Mouse (Mus musculus) heart, embryonic 15.5 days (tissue): ENCODE measurements around the gene Hyal2. TPM values are rescaled to one million over a fixed set of nuclear protein-coding genes. Genes with fewer than 3 reads are reported as not detected.
"Not testable (repeated sequence)": the region's sequence is repeated elsewhere in the genome, so short reads cannot be mapped to it uniquely, and the experiment has no call there.

Source experiments
- ATAC-seq: fragments of 200-750 bp; cut with Nextera tagmentation; replicated peaks from 2 replicates; pipeline ENCODE4 v1.8.0; 2017; ENCODE audit warnings: low read depth, moderate TSS enrichment; ENCODE audit not compliant: insufficient number of reproducible peaks, insufficient read depth, low FRiP score
- H3K27ac ChIP-seq: fragments of 300-500 bp; sonication (generic); 2 replicates; pipeline ENCODE4 v1.5.1; 2015; ENCODE audit warnings: mild to moderate bottlenecking, inconsistent platforms
- H3K27me3 ChIP-seq: fragments of 300-500 bp; sonication (generic); 2 replicates; pipeline ENCODE4 v1.6.1; 2015; ENCODE audit warnings: inconsistent platforms
- H3K36me3 ChIP-seq: fragments of 300-500 bp; sonication (generic); 2 replicates; pipeline ENCODE4 v1.6.1; 2015; ENCODE audit warnings: mild to moderate bottlenecking, inconsistent platforms
- H3K4me1 ChIP-seq: fragments of 300-500 bp; sonication (generic); replicated peaks from 2 replicates; pipeline ENCODE4 v1.6.1; 2015; ENCODE audit warnings: inconsistent platforms
- H3K4me2 ChIP-seq: fragments of 300-500 bp; sonication (generic); 2 replicates; pipeline ENCODE4 v1.6.1; 2015; ENCODE audit warnings: inconsistent platforms, mild to moderate bottlenecking, moderate library complexity
- H3K4me3 ChIP-seq: fragments of 300-500 bp; sonication (generic); 2 replicates; pipeline ENCODE4 v1.5.1; 2015; ENCODE audit warnings: mild to moderate bottlenecking, inconsistent platforms
- H3K9ac ChIP-seq: fragments of 300-500 bp; sonication (generic); 2 replicates; pipeline ENCODE4 v1.6.1; 2015; ENCODE audit warnings: mild to moderate bottlenecking, inconsistent platforms
- H3K9me3 ChIP-seq: fragments of 300-500 bp; sonication (generic); replicated peaks from 2 replicates; pipeline ENCODE4 v1.6.1; 2016; ENCODE audit warnings: inconsistent platforms
- WGBS: fragments of 180-500 bp; shearing (Covaris S2); methylation state at CpG from one replicate; pipeline ENCODE4 v1.1.7; 2015; ENCODE audit warnings: mixed read lengths; 5-methylcytosine and 5-hydroxymethylcytosine counted together
- polyA plus RNA-seq: library from polyadenylated mRNA; unstranded; fragments of >200 nt; fragmentation: Nextera tagmentation; extraction: Ambion mirVana; gene quantifications from 2 replicates; pipeline ENCODE4 v1.2.1, GENCODE M21; 2015

Hyal2 gene
- polyA plus RNA-seq, 1 experiment from 2014 or later, result 72.2 TPM

DNA sequence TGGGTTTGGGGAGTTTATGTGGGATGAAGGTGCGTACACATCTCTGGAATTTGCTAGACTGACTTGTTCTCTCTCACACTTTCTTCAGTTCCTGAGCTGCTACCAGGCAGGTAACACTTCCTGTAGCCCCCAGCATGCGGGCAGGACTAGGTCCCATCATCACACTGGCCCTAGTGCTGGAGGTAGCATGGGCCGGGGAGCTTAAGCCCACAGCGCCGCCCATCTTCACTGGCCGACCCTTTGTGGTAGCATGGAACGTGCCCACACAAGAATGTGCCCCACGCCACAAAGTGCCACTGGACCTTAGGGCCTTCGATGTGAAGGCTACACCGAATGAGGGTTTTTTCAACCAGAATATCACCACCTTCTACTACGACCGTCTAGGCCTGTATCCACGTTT, 2.3 kb downstream of the Hyal2 start:
- Histone ChIP-seq H3K4me1 (peaks cover 56% of the 10 kb centered on the region), H3K27me3 (no peaks in the 10 kb centered on the region), H3K9ac (peak overlapping the region; percentile 81), H3K36me3 (peaks cover 32% of the 10 kb centered on the region), H3K27ac (peak overlapping the region; percentile 89), H3K4me3 (peak overlapping the region; percentile 89), H3K4me2 (peak overlapping the region; percentile 85), H3K9me3 (no peaks in the 10 kb centered on the region)
- no peak for ATAC-seq
- WGBS, result 47% methylated on average over 13 of the region's 13 CpGs

DNA sequence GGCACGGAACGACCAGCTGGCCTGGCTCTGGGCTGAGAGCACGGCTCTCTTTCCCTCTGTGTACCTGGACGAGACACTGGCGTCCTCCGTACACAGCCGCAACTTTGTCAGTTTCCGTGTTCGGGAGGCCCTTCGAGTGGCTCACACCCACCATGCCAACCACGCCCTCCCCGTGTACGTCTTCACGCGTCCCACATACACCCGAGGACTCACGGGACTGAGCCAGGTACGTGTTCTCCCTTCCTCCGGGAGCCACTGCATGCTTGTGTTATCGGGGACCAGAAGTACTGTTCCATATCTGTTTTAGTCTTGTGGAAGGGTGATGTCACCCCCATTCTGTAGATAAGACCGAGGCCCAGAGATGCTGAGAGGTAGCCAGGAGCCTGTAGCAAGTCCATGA, 3.1 kb downstream of the Hyal2 start:
- H3K4me2 ChIP-seq, result peak overlapping the region; percentile 85
- H3K4me3 ChIP-seq, result peak overlapping the region; percentile 89
- H3K27me3 ChIP-seq, result no peaks in the 10 kb centered on the region
- WGBS, result 45% methylated on average over 21 of the region's 21 CpGs
- ATAC-seq, result no peak
- peaks cover 55% of the 10 kb centered on the region for H3K4me1 ChIP-seq
- H3K9me3 ChIP-seq, result no peaks in the 10 kb centered on the region
- peaks cover 29% of the 10 kb centered on the region for H3K36me3 ChIP-seq
- H3K9ac ChIP-seq, result peak overlapping the region; percentile 30
- peak overlapping the region; percentile 27 for H3K27ac ChIP-seq

DNA sequence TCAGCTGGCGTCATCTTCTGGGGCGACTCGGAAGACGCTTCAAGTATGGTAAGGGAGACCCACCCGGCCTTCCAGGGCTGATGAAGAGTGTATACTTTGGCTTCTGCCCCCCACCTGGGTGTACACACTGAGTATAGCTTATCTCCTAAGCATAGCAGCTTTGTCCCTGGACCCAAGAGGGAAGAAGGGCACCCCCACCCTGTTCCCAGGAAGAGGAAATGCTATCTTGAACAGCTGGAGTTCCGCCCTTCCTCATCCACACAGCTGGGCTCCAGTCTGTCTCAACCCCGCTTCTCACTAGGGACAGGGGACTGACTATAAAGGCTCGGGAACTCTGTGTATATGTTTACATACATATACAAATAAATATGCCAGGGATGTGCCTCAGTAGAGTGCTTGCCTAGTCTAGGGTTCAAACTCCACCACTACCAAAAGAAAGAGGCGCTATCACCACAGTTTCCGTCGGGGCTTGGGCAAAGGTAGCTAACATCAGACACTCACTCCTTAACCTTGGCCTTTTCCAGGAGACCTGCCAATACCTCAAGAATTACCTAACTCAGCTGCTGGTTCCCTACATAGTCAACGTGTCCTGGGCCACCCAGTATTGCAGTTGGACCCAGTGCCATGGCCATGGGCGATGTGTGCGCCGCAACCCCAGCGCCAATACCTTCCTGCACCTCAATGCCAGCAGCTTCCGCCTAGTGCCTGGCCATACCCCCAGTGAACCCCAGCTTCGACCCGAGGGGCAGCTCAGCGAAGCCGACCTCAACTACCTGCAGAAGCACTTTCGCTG, 4.0 kb downstream of the Hyal2 start:
- peak overlapping the region; percentile 30; the same call in 1 of the 2 replicates for H3K9ac ChIP-seq
- H3K36me3 ChIP-seq, result peaks cover 29% of the 10 kb centered on the region
- H3K9me3 ChIP-seq, result no peaks in the 10 kb centered on the region
- H3K27ac ChIP-seq, result peak overlapping the region; percentile 27
- no peak for ATAC-seq
- peaks cover 56% of the 10 kb centered on the region for H3K4me1 ChIP-seq
- 84% methylated on average over 22 of the region's 22 CpGs for whole genome bisulfite sequencing
- H3K4me3 ChIP-seq, result peak overlapping the region; percentile 89; the same call in 1 of the 2 replicates
- no peaks in the 10 kb centered on the region for H3K27me3 ChIP-seq
- H3K4me2 ChIP-seq, result peak overlapping the region; percentile 85

DNA sequence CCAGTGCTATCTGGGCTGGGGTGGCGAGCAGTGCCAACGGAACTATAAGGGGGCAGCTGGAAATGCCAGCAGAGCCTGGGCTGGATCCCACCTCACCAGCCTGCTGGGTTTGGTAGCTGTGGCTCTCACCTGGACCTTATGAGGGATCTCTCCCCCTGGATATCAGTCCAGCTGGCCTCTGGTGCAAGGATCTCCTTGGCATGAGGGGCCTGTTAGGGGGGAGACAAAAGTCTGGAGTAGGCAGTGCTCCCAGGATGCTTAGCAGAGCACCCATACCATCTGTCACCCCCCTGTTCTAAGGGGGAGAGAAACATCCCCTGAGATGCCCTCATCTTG, 4.5 kb downstream of the Hyal2 start:
- H3K36me3 ChIP-seq, result peaks cover 29% of the 10 kb centered on the region
- no peak overlapping the region for H3K4me2 ChIP-seq
- WGBS, result 91% methylated on average over 2 of the region's 2 CpGs
- H3K27ac ChIP-seq, result no peak overlapping the region
- peaks cover 57% of the 10 kb centered on the region for H3K4me1 ChIP-seq
- H3K4me3 ChIP-seq, result no peak overlapping the region
- no peaks in the 10 kb centered on the region for H3K9me3 ChIP-seq
- no peaks in the 10 kb centered on the region for H3K27me3 ChIP-seq
- ATAC-seq, result no peak
- no peak overlapping the region for H3K9ac ChIP-seq

DNA sequence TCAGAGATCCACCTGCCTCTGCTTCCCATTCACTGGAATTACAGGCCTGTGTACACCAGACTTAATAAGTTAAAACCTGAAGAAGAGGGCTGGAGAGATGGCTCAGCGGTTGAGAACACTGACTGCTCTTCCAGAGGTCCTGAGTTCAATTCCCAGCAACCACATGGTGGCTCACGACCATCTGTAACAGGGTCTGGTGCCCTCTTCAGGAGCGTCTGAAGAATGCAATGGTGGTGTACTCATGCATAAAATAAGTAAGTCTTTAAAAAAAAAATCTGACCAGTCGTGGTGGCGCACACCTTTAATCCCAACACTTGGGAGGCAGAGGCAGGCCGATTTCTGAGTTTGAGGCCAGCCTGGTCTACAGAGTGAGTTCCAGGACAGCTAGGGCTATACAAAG, 6.0 kb downstream of the Hyal2 start:
- H3K4me2 ChIP-seq, H3K9ac ChIP-seq, ATAC-seq, H3K27ac ChIP-seq, H3K9me3 ChIP-seq, H3K27me3 ChIP-seq, H3K4me3 ChIP-seq: not testable (repeated sequence)
- Histone ChIP-seq H3K4me1 (peaks cover 53% of the 10 kb centered on the region), H3K36me3 (peaks cover 29% of the 10 kb centered on the region)
- WGBS, result 81% methylated on average over 6 of the region's 6 CpGs

DNA sequence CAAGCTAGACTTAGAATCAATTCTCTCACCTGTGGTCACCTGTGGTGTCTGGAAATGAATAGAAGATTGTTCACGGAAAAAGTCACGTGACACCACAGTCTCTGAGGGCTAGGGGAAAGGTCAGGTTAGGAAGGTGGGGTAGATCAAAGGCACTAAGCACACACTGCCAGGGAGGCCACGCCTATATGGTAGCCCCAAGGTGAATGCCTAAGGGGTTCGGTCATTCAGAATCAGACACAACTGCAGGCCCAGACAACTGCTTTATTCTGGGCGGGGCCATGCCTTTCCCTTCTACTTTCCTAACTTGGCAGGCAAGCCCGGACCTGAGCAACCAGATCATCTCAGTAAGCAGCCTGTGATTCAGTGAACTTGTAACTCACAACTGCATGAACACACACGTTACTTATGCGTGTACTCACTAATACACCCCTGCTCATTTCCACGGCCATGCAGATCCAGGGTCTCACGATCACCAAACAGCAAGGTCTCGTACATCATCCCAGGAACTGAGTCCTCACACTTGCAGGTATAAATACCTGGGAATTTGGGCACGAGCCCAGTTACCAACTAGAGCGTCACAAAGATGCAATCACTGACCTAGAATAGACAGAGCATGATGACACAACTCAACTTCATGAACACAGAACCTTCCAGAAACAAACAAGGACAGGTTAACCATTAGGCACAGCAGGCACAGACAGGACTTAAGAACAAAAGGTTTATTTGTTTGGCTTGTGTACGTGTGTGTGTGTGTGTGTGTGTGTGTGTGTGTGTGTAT, 8.0 kb downstream of the Hyal2 start:
- no peak for ATAC-seq
- Histone ChIP-seq H3K4me1 (peaks cover 53% of the 10 kb centered on the region), H3K9ac (no peak overlapping the region), H3K9me3 (no peaks in the 10 kb centered on the region), H3K4me2 (no peak overlapping the region), H3K4me3 (no peak overlapping the region), H3K36me3 (peaks cover 29% of the 10 kb centered on the region), H3K27ac (peak overlapping the region; percentile 68), H3K27me3 (no peaks in the 10 kb centered on the region)
- WGBS, result 81% methylated on average over 14 of the region's 14 CpGs

DNA sequence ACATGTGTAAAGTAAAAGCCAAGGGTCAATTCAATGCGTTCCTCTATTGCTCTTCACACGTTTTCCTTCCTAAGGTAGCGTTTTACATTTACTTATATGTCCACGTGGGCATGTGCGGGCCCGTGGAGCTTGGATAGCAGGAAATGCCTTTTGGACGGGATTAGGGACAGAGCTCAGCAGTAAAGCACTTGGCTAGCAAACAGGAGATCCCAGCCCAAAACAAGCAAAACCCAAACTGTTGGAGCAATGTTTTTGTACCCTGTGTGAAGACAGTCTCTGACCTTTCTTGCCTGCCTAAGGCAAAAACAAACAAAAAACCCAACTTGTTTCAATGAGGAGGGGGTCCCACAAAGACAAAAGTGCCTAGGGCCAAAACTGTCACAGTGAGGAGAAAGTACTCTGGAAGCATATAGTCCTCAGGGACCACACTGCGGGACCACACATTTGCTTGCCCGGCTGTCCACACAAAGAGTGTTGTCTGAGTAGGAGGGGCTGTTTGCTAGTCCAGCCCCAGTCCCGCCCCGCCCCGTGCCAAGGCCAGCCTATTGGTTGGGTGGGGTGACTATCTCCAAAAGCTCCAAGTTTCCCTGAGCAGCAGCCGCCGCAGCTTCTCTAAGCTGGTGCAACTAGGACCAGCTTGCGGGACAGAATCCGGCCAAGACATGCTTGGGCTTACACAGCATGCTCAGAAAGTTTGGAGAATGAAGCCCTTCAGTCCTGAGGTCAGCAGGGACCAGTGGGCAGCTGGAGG, 8.8 kb downstream of the Hyal2 start, which contains the start of gene Hyal1:
TSS of gene Hyal1 (plus strand) at position 571 of the 751 bp plus-strand sequence.
- peak within 1 kb of the TSS; percentile 28; the same call in 1 of the 2 replicates for H3K9ac ChIP-seq
- H3K36me3 ChIP-seq, result peaks cover 29% of the 10 kb centered on the region
- peak within 1 kb of the TSS; percentile 38 for H3K4me3 ChIP-seq
- peak; percentile 66 for ATAC-seq
- WGBS, result 25% methylated on average over 16 of the region's 16 CpGs
- H3K4me1 ChIP-seq, result peaks cover 51% of the 10 kb centered on the region
- no peaks in the 10 kb centered on the region for H3K27me3 ChIP-seq
- no peaks in the 10 kb centered on the region for H3K9me3 ChIP-seq
- H3K4me2 ChIP-seq, result peak within 1 kb of the TSS; percentile 55
- peak within 1 kb of the TSS; percentile 68 for H3K27ac ChIP-seq

DNA sequence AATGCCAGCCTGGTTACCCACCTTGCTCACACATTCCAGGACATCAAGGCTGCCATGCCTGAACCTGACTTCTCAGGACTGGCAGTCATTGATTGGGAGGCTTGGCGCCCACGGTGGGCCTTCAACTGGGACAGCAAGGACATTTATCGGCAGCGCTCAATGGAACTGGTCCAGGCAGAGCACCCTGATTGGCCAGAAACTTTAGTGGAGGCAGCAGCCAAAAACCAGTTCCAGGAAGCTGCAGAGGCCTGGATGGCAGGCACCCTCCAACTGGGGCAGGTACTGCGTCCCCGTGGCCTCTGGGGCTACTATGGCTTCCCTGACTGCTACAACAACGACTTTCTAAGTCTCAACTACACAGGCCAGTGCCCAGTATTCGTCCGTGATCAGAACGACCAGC, 10.1 kb downstream of the Hyal2 start:
- H3K9ac ChIP-seq, result no peak overlapping the region
- no peak overlapping the region for H3K27ac ChIP-seq
- no peaks in the 10 kb centered on the region for H3K27me3 ChIP-seq
- no peak for ATAC-seq
- peaks cover 54% of the 10 kb centered on the region for H3K4me1 ChIP-seq
- peaks cover 17% of the 10 kb centered on the region for H3K36me3 ChIP-seq
- no peaks in the 10 kb centered on the region for H3K9me3 ChIP-seq
- H3K4me3 ChIP-seq, result no peak overlapping the region
- H3K4me2 ChIP-seq, result peak overlapping the region; percentile 55; the same call in 1 of the 2 replicates
- WGBS, result 88% methylated on average over 10 of the region's 10 CpGs

DNA sequence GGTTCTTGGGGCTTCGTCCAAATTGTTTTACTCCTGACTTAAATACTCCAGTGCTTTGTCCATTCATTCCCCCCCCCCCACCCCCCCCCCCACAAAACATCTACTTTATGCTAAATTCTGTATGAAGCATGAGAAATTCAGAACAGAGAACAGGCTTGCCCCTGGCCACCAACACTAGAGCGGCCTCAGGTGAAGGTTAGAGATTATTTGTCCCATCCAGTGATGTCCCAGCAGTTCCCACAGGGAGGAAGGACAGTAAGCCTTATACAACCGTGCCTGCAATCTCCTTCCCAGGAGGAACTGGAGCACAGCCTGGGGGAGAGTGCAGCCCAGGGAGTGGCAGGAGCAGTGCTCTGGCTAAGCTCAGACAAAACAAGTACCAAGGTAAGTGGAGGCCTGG, 10.8 kb downstream of the Hyal2 start, which contains the start of gene Naa80:
TSS of gene Naa80 (plus strand) at position 301 of the 400 bp plus-strand sequence.
- H3K4me1 ChIP-seq, result peaks cover 54% of the 10 kb centered on the region
- peak within 1 kb of the TSS; percentile 93 for H3K27ac ChIP-seq
- no peaks in the 10 kb centered on the region for H3K9me3 ChIP-seq
- no peak for ATAC-seq
- H3K27me3 ChIP-seq, result no peaks in the 10 kb centered on the region
- 0 out of 2 replicates have a peak within 1 kb of the TSS, but pooled peaks have one; percentile 14 for H3K9ac ChIP-seq
- no peak within 1 kb of the TSS for H3K4me3 ChIP-seq
- WGBS, result 72% methylated on average over 3 of the region's 3 CpGs
- H3K36me3 ChIP-seq, result peaks cover 18% of the 10 kb centered on the region
- H3K4me2 ChIP-seq, result peak within 1 kb of the TSS; percentile 89; the same call in 1 of the 2 replicates

DNA sequence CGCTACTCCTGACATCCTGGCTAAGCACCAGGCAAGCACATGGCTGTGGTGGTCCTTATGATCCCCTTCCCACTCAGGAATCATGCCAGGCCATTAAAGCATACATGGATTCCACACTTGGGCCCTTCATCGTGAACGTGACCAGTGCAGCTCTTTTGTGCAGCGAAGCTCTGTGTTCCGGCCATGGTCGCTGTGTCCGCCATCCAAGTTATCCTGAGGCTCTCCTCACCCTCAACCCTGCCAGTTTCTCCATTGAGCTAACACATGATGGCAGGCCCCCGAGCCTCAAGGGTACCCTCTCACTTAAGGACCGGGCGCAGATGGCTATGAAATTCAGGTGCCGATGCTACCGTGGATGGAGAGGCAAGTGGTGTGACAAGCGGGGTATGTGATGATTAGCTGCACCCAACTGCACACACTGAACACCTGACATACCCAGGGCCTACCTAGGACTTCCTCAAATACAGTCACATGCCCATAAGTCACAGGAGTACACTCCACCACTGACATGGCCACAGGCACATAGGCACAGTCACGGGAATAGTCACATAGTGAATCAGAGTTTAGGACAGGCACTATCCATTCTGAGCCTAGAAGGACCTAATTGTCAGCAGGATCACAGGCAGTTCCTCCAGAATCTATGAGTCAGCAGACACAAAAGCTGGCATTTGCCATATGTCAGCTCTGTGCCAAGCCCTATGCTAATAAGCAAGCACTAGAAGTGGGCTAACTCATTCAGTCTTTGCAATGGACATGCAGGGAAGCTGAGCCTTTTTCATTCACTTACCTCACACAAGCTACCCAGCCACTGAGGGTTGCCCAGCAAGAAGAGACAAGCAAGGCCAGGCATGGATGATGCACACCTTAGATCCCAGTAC, 11.5 kb downstream of the Hyal2 start:
- no peak for ATAC-seq
- Histone ChIP-seq H3K36me3 (peaks cover 16% of the 10 kb centered on the region), H3K9ac (0 out of 2 replicates have a peak overlapping the region, but pooled peaks have one; percentile 14), H3K4me3 (no peak overlapping the region), H3K27ac (peak overlapping the region; percentile 93), H3K9me3 (no peaks in the 10 kb centered on the region), H3K27me3 (no peaks in the 10 kb centered on the region), H3K4me2 (0 out of 2 replicates have a peak overlapping the region, but pooled peaks have one; percentile 89), H3K4me1 (peaks cover 54% of the 10 kb centered on the region)
- 95% methylated on average over 14 of the region's 14 CpGs for WGBS
